11 mouse cellular contexts compared by ENCODE assay signal in the genomic region with DNA sequence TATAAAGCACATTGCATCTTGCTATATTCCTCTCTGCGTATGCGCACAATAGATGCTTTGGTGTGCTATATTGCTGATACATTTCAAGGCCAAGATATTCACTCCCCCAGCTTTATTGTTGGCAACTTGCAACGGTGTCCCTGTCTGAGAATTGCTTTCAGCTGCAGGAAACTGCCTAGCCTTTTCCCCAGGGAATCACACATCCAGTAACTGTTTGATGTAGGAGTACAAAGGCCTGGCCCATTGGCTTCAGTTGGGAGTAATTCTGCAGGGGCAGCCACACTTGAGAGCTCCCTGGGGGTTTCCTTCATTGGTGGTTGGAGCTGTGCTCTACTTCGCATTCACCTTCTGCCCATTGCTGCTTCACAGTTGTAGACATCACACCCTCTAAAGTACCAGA.
DNase-seq lines count a peak whose midpoint lies in the region; ATAC-seq lines count a peak whose summit lies in the region.
"Had no signal": no experiment of that assay in that cellular context is flagged by ENCODE, and none has a peak within 500 bp of the region (broad histone marks: within the 10 kb centered on the region; RNA-seq: fewer than 3 reads in every experiment).

No protein-coding gene starts in this region.

- H3K36me3 ChIP-seq in forebrain, embryonic 10.5 days (replicated peaks) = no peaks in the 10 kb centered on the region
- H3K36me3 ChIP-seq in forebrain, embryonic 11.5 days (ENCODE audit: control insufficient read depth, insufficient read depth, low read length) = no peaks in the 10 kb centered on the region
- no peaks in the 10 kb centered on the region for H3K36me3 ChIP-seq in midbrain, embryonic 15.5 days (replicated peaks)

- no peaks in the 10 kb centered on the region for H3K27me3 ChIP-seq in forebrain, embryonic 10.5 days (ENCODE audit: poor library complexity, severe bottlenecking)
- H3K27me3 ChIP-seq in forebrain, embryonic 11.5 days (ENCODE audit: control insufficient read depth, insufficient read depth, low read length) = no peaks in the 10 kb centered on the region
- no peaks in the 10 kb centered on the region for H3K27me3 ChIP-seq in midbrain, embryonic 15.5 days (replicated peaks)

- peak overlapping the region; percentile 40; the same call in 1 of the 2 replicates for H3K27ac ChIP-seq in forebrain, embryonic 10.5 days
- no peak overlapping the region for H3K27ac ChIP-seq in forebrain, embryonic 11.5 days (ENCODE audit: low read depth, low read length)
- H3K27ac ChIP-seq in midbrain, embryonic 15.5 days = no peak overlapping the region
- H3K27ac ChIP-seq: hindbrain, embryonic 14.5 days had no signal

- H3K9me3 ChIP-seq in forebrain, embryonic 10.5 days = no peaks in the 10 kb centered on the region
- no peaks in the 10 kb centered on the region for H3K9me3 ChIP-seq in forebrain, embryonic 11.5 days (ENCODE audit: control insufficient read depth, low read length)
- H3K9me3 ChIP-seq in midbrain, embryonic 15.5 days = no peaks in the 10 kb centered on the region

- ATAC-seq in forebrain, embryonic 11.5 days (replicated peaks; ENCODE audit: low FRiP score) = no peak
- ATAC-seq in midbrain, embryonic 15.5 days (replicated peaks) = peak; percentile 54
- no peak for ATAC-seq in activated CD4-positive, CD25-positive, alpha-beta regulatory T cell, adult 4 months

- 63% methylated on average over 4 of the region's 4 CpGs for WGBS in forebrain, embryonic 10.5 days
- 58% methylated on average over 4 of the region's 4 CpGs for WGBS in forebrain, embryonic 11.5 days
- WGBS in midbrain, embryonic 15.5 days = 55% methylated on average over 4 of the region's 4 CpGs

- no peak overlapping the region for H3K4me2 ChIP-seq in forebrain, embryonic 11.5 days (ENCODE audit: low read depth, low read length, severe bottlenecking)
- H3K4me2 ChIP-seq in midbrain, embryonic 15.5 days = no peak overlapping the region
- H3K4me2 ChIP-seq: hindbrain, embryonic 14.5 days had no signal

- no peak overlapping the region for H3K9ac ChIP-seq in forebrain, embryonic 11.5 days (ENCODE audit: low read length)
- no peak overlapping the region for H3K9ac ChIP-seq in midbrain, embryonic 15.5 days
- H3K9ac ChIP-seq: hindbrain, embryonic 14.5 days had no signal

- no peak overlapping the region for H3K4me3 ChIP-seq in forebrain, embryonic 10.5 days
- H3K4me3 ChIP-seq in forebrain, embryonic 11.5 days (ENCODE audit: low read depth, low read length) = no peak overlapping the region
- no peak overlapping the region for H3K4me3 ChIP-seq in midbrain, embryonic 15.5 days

- no peak for DNase-seq in forebrain, embryonic 10.5 days (ENCODE audit: extremely low spot score, low spot score)
- DNase-seq in forebrain, embryonic 11.5 days (ENCODE audit: low spot score) = no peak
- peak; percentile 7 for DNase-seq in brain, adult 2 months (ENCODE audit: low read depth, low spot score)
- DNase-seq in heart, adult 9 months (ENCODE audit: low spot score in 2 of 2) = peak; percentile 31 to 55
- no peak for DNase-seq in frontal cortex, postnatal 10 days (ENCODE audit: low spot score in 2 of 2)
- no peak for DNase-seq in thymus, postnatal 36 days
- DNase-seq: cerebellum, adult 2 months; kidney, postnatal 14 days had no signal

- H3K4me1 ChIP-seq in forebrain, embryonic 10.5 days = peaks cover 11% of the 10 kb centered on the region
- H3K4me1 ChIP-seq in forebrain, embryonic 11.5 days (replicated peaks; ENCODE audit: control insufficient read depth, insufficient read depth, low read length) = no peaks in the 10 kb centered on the region
- H3K4me1 ChIP-seq in midbrain, embryonic 15.5 days = peaks cover 8% of the 10 kb centered on the region; the same call in 1 of the 2 replicates

Comparison
In these comparisons a context has a peak if more than half of its experiments do, and no peak if none do; other contexts are left out.
1. DNase-seq: peak in brain, adult 2 months (single experiment) and heart, adult 9 months (2 of 2); none in forebrain, embryonic 10.5 days (single experiment), forebrain, embryonic 11.5 days (single experiment), frontal cortex, postnatal 10 days (0 of 2) and thymus, postnatal 36 days (0 of 2).